Mouse (Mus musculus) CD4-positive, CD25-positive, alpha-beta regulatory T cell, adult 9 weeks (primary cell): ENCODE measurements around the gene Gm3727. TPM values are rescaled to one million over a fixed set of nuclear protein-coding genes. Genes with fewer than 3 reads are reported as not detected.

Experiments
- polyA plus RNA-seq: library from polyadenylated mRNA; unstranded; fragments of 100-300 nt; shearing (Covaris generic); gene quantifications from one replicate; pipeline ENCODE4 v1.2.1, GENCODE M21; 2017

Gene Gm3727
- not detected for polyA plus RNA-seq

DNA sequence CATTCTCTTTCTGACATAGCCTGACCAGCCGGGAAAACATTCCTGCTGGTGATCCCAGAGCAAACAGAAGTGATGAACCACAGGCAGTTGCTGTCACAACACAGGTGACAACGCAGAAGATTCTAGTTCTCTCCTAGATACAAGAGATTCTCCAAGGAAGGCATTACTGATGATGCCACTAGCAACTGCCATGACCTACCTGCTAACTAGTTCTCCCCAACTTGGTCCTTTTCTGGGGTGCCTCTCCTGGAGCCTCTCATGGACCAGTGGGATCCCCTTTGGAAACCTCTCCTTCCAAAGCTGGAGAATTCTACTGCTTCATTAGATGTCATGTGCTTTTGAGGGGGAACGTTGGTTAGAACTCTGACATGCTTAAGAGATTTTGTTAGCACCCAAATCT, at the start of gene Gm3727:
TSS of gene Gm3727 (minus strand) at position 101 of the 400 bp plus-strand sequence.

Other genes with a start within 250 kb of the Gm3727 start
- 1.1 TPM for gene Gm10406, start 237.3 kb downstream of the Gm3727 start, polyA plus RNA-seq
- gene Gm3685, start 219.7 kb downstream of the Gm3727 start, polyA plus RNA-seq = not detected
- gene Gm3696, start 164.1 kb downstream of the Gm3727 start, polyA plus RNA-seq = 3.3 TPM
- not detected for gene Gm6676, start 139.3 kb downstream of the Gm3727 start, polyA plus RNA-seq
- gene Gm3512, start 90.2 kb downstream of the Gm3727 start, polyA plus RNA-seq = 8.2 TPM
- not detected for gene Gm16434, start 70.2 kb downstream of the Gm3727 start, polyA plus RNA-seq
- 12.2 TPM for gene Gm3739, start 50.3 kb upstream of the Gm3727 start, polyA plus RNA-seq
- not detected for gene Gm5797, start 67.7 kb upstream of the Gm3727 start, polyA plus RNA-seq
- gene Gm8374, start 100.4 kb upstream of the Gm3727 start, polyA plus RNA-seq = not detected
- gene Gm3755, start 186.2 kb upstream of the Gm3727 start, polyA plus RNA-seq = not detected
- 9.9 TPM for gene Gm3752, start 219.0 kb upstream of the Gm3727 start, polyA plus RNA-seq